ENCODE assay signal across 7 mouse cellular contexts in the genomic region with DNA sequence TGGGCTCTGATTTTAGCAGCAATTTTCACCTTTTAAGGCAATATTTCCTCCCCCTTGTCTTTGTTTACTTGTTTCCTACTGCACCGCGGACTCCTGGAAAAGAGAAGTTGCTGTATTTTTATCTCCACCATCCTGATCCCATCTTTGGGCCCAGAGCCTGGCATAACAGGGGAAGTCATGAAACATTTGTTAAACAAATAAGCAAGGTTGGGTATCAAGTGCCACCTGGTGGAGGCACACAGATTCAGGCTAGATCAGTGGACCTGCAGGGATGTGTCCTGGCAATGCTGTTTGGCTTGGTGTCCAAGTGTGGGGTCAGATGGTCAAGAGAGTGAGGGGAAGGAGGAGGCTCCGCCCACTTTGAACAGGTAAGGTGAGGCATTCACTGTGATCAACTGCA. TPM values are rescaled to one million over a fixed set of nuclear protein-coding genes. Genes with fewer than 3 reads are reported as not detected.
A peak's percentile ranks its signal among the peaks of the same experiment; 100 is the strongest.
DNase-seq lines count a peak whose midpoint lies in the region; ATAC-seq and TF ChIP-seq lines count a peak whose summit lies in the region.

No protein-coding gene starts in this region.

- no peak for ATAC-seq in liver, embryonic 14.5 days (ENCODE audit: insufficient read depth)

- no peak overlapping the region for H3K4me3 ChIP-seq in testis, adult 2 months (ENCODE audit: control insufficient read depth, low read depth, low read length)
- no peak overlapping the region for H3K4me3 ChIP-seq in cortical plate, adult 2 months (ENCODE audit: insufficient read depth, low read length)
- H3K4me3 ChIP-seq in liver, embryonic 14.5 days (ENCODE audit: insufficient read depth in 1 of 2, low read depth in 2 of 2, low read length in 2 of 2) = no peak overlapping the region

- TF ChIP-seq EP300 in liver, embryonic 14.5 days (IDR thresholded peaks at IDR 0.05; ENCODE audit: low read depth) = no peak

- no peak overlapping the region for H3K4me2 ChIP-seq in liver, embryonic 14.5 days (ENCODE audit: low read depth)

- H3K36me3 ChIP-seq in testis, adult 2 months (ENCODE audit: control insufficient read depth, insufficient read depth, low read length) = no peaks in the 10 kb centered on the region
- no peaks in the 10 kb centered on the region for H3K36me3 ChIP-seq in liver, embryonic 14.5 days (replicated peaks; ENCODE audit: control insufficient read depth, insufficient read depth, low read depth)

- H3K9ac ChIP-seq in liver, embryonic 14.5 days (replicated peaks) = no peak overlapping the region

- peaks cover 4% of the 10 kb centered on the region for H3K4me1 ChIP-seq in testis, adult 2 months (ENCODE audit: control insufficient read depth, insufficient read depth, low read length)
- H3K4me1 ChIP-seq in cortical plate, adult 2 months (ENCODE audit: control insufficient read depth, insufficient read depth, low read length) = no peaks in the 10 kb centered on the region
- peaks cover 0 to 18% of the 10 kb centered on the region in 2 experiments; a peak in 3 of 4 replicates for H3K4me1 ChIP-seq in liver, embryonic 14.5 days (replicated peaks; ENCODE audit: control insufficient read depth in 2 of 2, insufficient read depth in 2 of 2, low read length in 1 of 2)

- H3K9me3 ChIP-seq in liver, embryonic 14.5 days (ENCODE audit: control insufficient read depth, low read length) = no peaks in the 10 kb centered on the region

- no peak for DNase-seq in testis, postnatal 14 days (ENCODE audit: low spot score)
- peak; percentile 48 for DNase-seq in adrenal gland, adult 8-10 months
- DNase-seq in kidney, adult 9 months = peak; percentile 92
- no peak for DNase-seq in liver, embryonic 14.5 days (ENCODE audit: low read depth in 3 of 3, low spot score in 3 of 3)
- DNase-seq in right cerebral cortex, postnatal 14 days = peak; percentile 34

- H3K27me3 ChIP-seq in testis, adult 2 months (ENCODE audit: control insufficient read depth, insufficient read depth, low read length) = no peaks in the 10 kb centered on the region
- no peaks in the 10 kb centered on the region for H3K27me3 ChIP-seq in liver, embryonic 14.5 days (ENCODE audit: control insufficient read depth, insufficient read depth, low read length)

- H3K27ac ChIP-seq in testis, adult 2 months (ENCODE audit: control insufficient read depth, insufficient read depth, low read depth, low read length) = no peak overlapping the region
- no peak overlapping the region for H3K27ac ChIP-seq in cortical plate, adult 2 months (ENCODE audit: insufficient read depth, low read length)
- H3K27ac ChIP-seq in liver, embryonic 14.5 days = no peak overlapping the region

- no peak for TF ChIP-seq POLR2A in testis, adult 2 months (IDR thresholded peaks at IDR 0.05; ENCODE audit: control insufficient read depth, low read depth, low read length)
- no peak for TF ChIP-seq POLR2A in cortical plate, adult 2 months (IDR thresholded peaks at IDR 0.05; ENCODE audit: extremely low read depth, insufficient read depth, low read length)

- WGBS in liver, embryonic 14.5 days (ENCODE audit: insufficient replicate concordance) = 11% methylated on average over 3 of the region's 3 CpGs

- TF ChIP-seq CTCF in testis, adult 2 months (IDR thresholded peaks at IDR 0.05; ENCODE audit: control insufficient read depth, insufficient read depth, insufficient replicate concordance, low read depth, low read length) = peak; percentile 34; the same call in 1 of the 2 replicates
- peak; percentile 72 for TF ChIP-seq CTCF in cortical plate, adult 2 months (IDR thresholded peaks at IDR 0.05; ENCODE audit: extremely low read depth, insufficient read depth, low read length)
- peak; percentile 65 for TF ChIP-seq CTCF in liver, embryonic 14.5 days (IDR thresholded peaks at IDR 0.05; ENCODE audit: low read depth)

RNA-seq across cellular contexts. Expression of a gene that starts 12.7 kb away (rescaled TPM):
- polyA plus RNA-seq in testis, adult 2 months (2012; rRNA removed) = 0.06 and 0.17 TPM in 2 replicates
- total RNA-seq in adrenal gland, adult 8-10 months (2022) = 1 to 10 TPM; 1.1 to 3.9 (median 3.3) TPM
- polyA plus RNA-seq in cortical plate, adult 2 months (2012; rRNA removed) = 0.81 and 0.88 TPM in 2 replicates
- polyA plus RNA-seq in liver, embryonic 14.5 days (2012; rRNA removed) = 2.1 and 3.1 TPM in 2 replicates
- 3.6 and 3.7 TPM in 2 replicates for polyA plus RNA-seq in liver, embryonic 14.5 days (2014; fragmentation: Nextera tagmentation; extraction: Ambion mirVana)

RNA-seq across cellular contexts. Expression of a gene that starts 26.2 kb away (rescaled TPM):
- 0.36 and 2.6 TPM in 2 replicates for polyA plus RNA-seq in testis, adult 2 months (2012; rRNA removed)
- total RNA-seq in adrenal gland, adult 8-10 months (2022) = 1 to 10 TPM; 4.3 to 7.7 (median 4.6) TPM
- 4.2 and 4.3 TPM in 2 replicates for polyA plus RNA-seq in cortical plate, adult 2 months (2012; rRNA removed)
- 4.8 and 5.0 TPM in 2 replicates for polyA plus RNA-seq in liver, embryonic 14.5 days (2012; rRNA removed)
- polyA plus RNA-seq in liver, embryonic 14.5 days (2014; fragmentation: Nextera tagmentation; extraction: Ambion mirVana) = 8.0 and 9.8 TPM in 2 replicates

RNA-seq across cellular contexts. Expression of a gene that starts 57.0 kb away (rescaled TPM):
- 0.05 TPM in 1 of 2 replicates, not detected in the other for polyA plus RNA-seq in testis, adult 2 months (2012; rRNA removed)
- total RNA-seq in adrenal gland, adult 8-10 months (2022) = 1 to 10 TPM; 1.3 to 3.1 (median 1.7) TPM
- polyA plus RNA-seq in cortical plate, adult 2 months (2012; rRNA removed) = 0.08 and 0.13 TPM in 2 replicates
- 0.66 and 0.83 TPM in 2 replicates for polyA plus RNA-seq in liver, embryonic 14.5 days (2012; rRNA removed)
- polyA plus RNA-seq in liver, embryonic 14.5 days (2014; fragmentation: Nextera tagmentation; extraction: Ambion mirVana) = 0.67 and 1.5 TPM in 2 replicates

Comparison
In these comparisons a context has a peak if more than half of its experiments do, and no peak if none do; other contexts are left out.
1. DNase-seq: peak in adrenal gland, adult 8-10 months (single experiment), kidney, adult 9 months (single experiment) and right cerebral cortex, postnatal 14 days (single experiment); none in testis, postnatal 14 days (single experiment) and liver, embryonic 14.5 days (0 of 3).
2. Peak in every context shown above with its lines, with median percentiles within 50 percentile points of each other: CTCF ChIP-seq.